Mouse (Mus musculus) erythroblast, embryonic 14.5 days (primary cell): ENCODE measurements around the gene Pitpnc1. TPM values are rescaled to one million over a fixed set of nuclear protein-coding genes. Genes with fewer than 3 reads are reported as not detected.
A peak's percentile ranks its signal among the peaks of the same experiment; 100 is the strongest.

Experiments used
- H3K27me3 ChIP-seq: 2 replicates; pipeline ENCODE4 v1.6.1; 2012; ENCODE audit warnings: inconsistent platforms; ENCODE audit not compliant: control insufficient read depth
- H3K36me3 ChIP-seq: 2 replicates; pipeline ENCODE4 v1.6.1; 2012; ENCODE audit warnings: mild to moderate bottlenecking, inconsistent platforms; ENCODE audit not compliant: control insufficient read depth
- H3K4me1 ChIP-seq: 2 replicates; pipeline ENCODE4 v1.6.1; 2012; ENCODE audit warnings: inconsistent platforms; ENCODE audit not compliant: control insufficient read depth
- H3K4me3 ChIP-seq: replicated peaks from 2 replicates; pipeline ENCODE3; 2012; ENCODE audit warnings: moderate library complexity, mild to moderate bottlenecking, inconsistent platforms
- H3K9me3 ChIP-seq: 2 replicates; pipeline ENCODE4 v1.6.1; 2012; ENCODE audit warnings: low read length, inconsistent platforms, mixed read lengths; ENCODE audit not compliant: control insufficient read depth
- GATA1 ChIP-seq: IDR thresholded peaks from 2 replicates; pipeline ENCODE4 v1.6.1; 2012; ENCODE audit warnings: low read length, inconsistent platforms, mixed read lengths
- TAL1 ChIP-seq: IDR thresholded peaks from 3 replicates; pipeline ENCODE4 v1.6.1; 2012; ENCODE audit warnings: low read length, inconsistent platforms, mixed read lengths
- polyA plus RNA-seq: library from polyadenylated mRNA; stranded (reverse); fragments of >175 nt; gene quantifications from 2 replicates; pipeline ENCODE4 v1.2.3, GENCODE M21; 2012

The Pitpnc1 gene
- polyA plus RNA-seq, 1 experiment, result 0.37 TPM

- peaks cover 18% of the 10 kb centered on the region for H3K4me1 ChIP-seq
- H3K9me3 ChIP-seq, result peaks cover 2% of the 10 kb centered on the region; the same call in 1 of the 2 replicates
- H3K36me3 ChIP-seq, result peaks cover 7% of the 10 kb centered on the region
- no peaks in the 10 kb centered on the region for H3K27me3 ChIP-seq
- TF ChIP-seq TAL1 (no peak), GATA1 (no peak)
- H3K4me3 ChIP-seq, result no peak overlapping the region
These were observed 39.1 kb downstream of the Pitpnc1 start for GRCm38 (mm10) chr11:107431197-107431965.

GRCm38 (mm10) chr11:107428011-107428410 is 42.5 kb downstream of the Pitpnc1 start:
- H3K4me1 ChIP-seq, result peaks cover 16% of the 10 kb centered on the region
- H3K4me3 ChIP-seq, result no peak overlapping the region
- no peaks in the 10 kb centered on the region for H3K27me3 ChIP-seq
- peaks cover 2% of the 10 kb centered on the region; the same call in 1 of the 2 replicates for H3K9me3 ChIP-seq
- H3K36me3 ChIP-seq, result peaks cover 9% of the 10 kb centered on the region
- TF ChIP-seq TAL1 (no peak), GATA1 (no peak)

GRCm38 (mm10) chr11:107424176-107424575 is 46.3 kb downstream of the Pitpnc1 start:
- Histone ChIP-seq H3K27me3 (no peaks in the 10 kb centered on the region), H3K4me1 (peaks cover 37% of the 10 kb centered on the region), H3K4me3 (no peak overlapping the region), H3K36me3 (peaks cover 11% of the 10 kb centered on the region), H3K9me3 (peaks cover 6% of the 10 kb centered on the region)
- TF ChIP-seq GATA1 (no peak), TAL1 (no peak)

- H3K36me3 ChIP-seq, result peaks cover 13% of the 10 kb centered on the region
- peaks cover 9% of the 10 kb centered on the region for H3K9me3 ChIP-seq
- TF ChIP-seq GATA1, result no peak
- no peak for TF ChIP-seq TAL1
- H3K27me3 ChIP-seq, result no peaks in the 10 kb centered on the region
- H3K4me1 ChIP-seq, result peaks cover 44% of the 10 kb centered on the region
- no peak overlapping the region for H3K4me3 ChIP-seq
These were observed 48.1 kb downstream of the Pitpnc1 start for GRCm38 (mm10) chr11:107422356-107422754.

GRCm38 (mm10) chr11:107421751-107422355 is 48.6 kb downstream of the Pitpnc1 start:
- TF ChIP-seq TAL1 (no peak), GATA1 (no peak)
- H3K9me3 ChIP-seq, result peaks cover 7% of the 10 kb centered on the region
- peaks cover 49% of the 10 kb centered on the region for H3K4me1 ChIP-seq
- no peaks in the 10 kb centered on the region for H3K27me3 ChIP-seq
- H3K36me3 ChIP-seq, result peaks cover 11% of the 10 kb centered on the region
- no peak overlapping the region for H3K4me3 ChIP-seq

- Histone ChIP-seq H3K36me3 (peaks cover 11% of the 10 kb centered on the region), H3K4me3 (no peak overlapping the region), H3K4me1 (peaks cover 67% of the 10 kb centered on the region), H3K27me3 (no peaks in the 10 kb centered on the region), H3K9me3 (peaks cover 7% of the 10 kb centered on the region)
- TF ChIP-seq TAL1 (no peak), GATA1 (no peak)
These were observed 50.6 kb downstream of the Pitpnc1 start for GRCm38 (mm10) chr11:107419925-107420324.

- TF ChIP-seq GATA1, result no peak
- Histone ChIP-seq H3K36me3 (peaks cover 9% of the 10 kb centered on the region), H3K4me1 (peaks cover 79% of the 10 kb centered on the region), H3K27me3 (no peaks in the 10 kb centered on the region), H3K9me3 (peaks cover 7% of the 10 kb centered on the region), H3K4me3 (peak overlapping the region; percentile 60)
These were observed 53.4 kb downstream of the Pitpnc1 start for GRCm38 (mm10) chr11:107417041-107417583.

- no peaks in the 10 kb centered on the region for H3K27me3 ChIP-seq
- H3K4me1 ChIP-seq, result peaks cover 79% of the 10 kb centered on the region
- H3K36me3 ChIP-seq, result peaks cover 9% of the 10 kb centered on the region
- peak overlapping the region; percentile 60 for H3K4me3 ChIP-seq
- H3K9me3 ChIP-seq, result peaks cover 7% of the 10 kb centered on the region
- no peak for TF ChIP-seq GATA1
- no peak for TF ChIP-seq TAL1
These were observed 54.0 kb downstream of the Pitpnc1 start for GRCm38 (mm10) chr11:107416561-107416926.

- Histone ChIP-seq H3K4me3 (peak overlapping the region; percentile 60), H3K4me1 (peaks cover 79% of the 10 kb centered on the region), H3K36me3 (peaks cover 11% of the 10 kb centered on the region), H3K27me3 (no peaks in the 10 kb centered on the region), H3K9me3 (peaks cover 7% of the 10 kb centered on the region)
- TF ChIP-seq GATA1 (no peak), TAL1 (no peak)
These were observed 54.5 kb downstream of the Pitpnc1 start for GRCm38 (mm10) chr11:107415901-107416560.
